Mouse (Mus musculus): ENCODE data around the gene Cox16. TPM values are rescaled to one million over a fixed set of nuclear protein-coding genes. Genes with fewer than 3 reads are reported as not detected.

The Cox16 gene
- total RNA-seq, 2 experiments from 2014 or later, result 59.6 to 64.3 TPM

- intact Hi-C loops (cut with DNase I), result no loop called here
Measured at GRCm38 (mm10) chr12:81331046-81331638, 153.8 kb downstream of the Cox16 start.

GRCm38 (mm10) chr12:81324991-81325390 is 159.9 kb downstream of the Cox16 start:
- DNase-seq, result no peak
- intact Hi-C loops (cut with DNase I), result no loop called here

More at GRCm38 (mm10) chr12:81331046-81331638, 153.8 kb downstream of the Cox16 start:
- DNase-seq, result no peak

- intact Hi-C loops (cut with DNase I), result no loop called here
- DNase-seq, result no peak
Measured at GRCm38 (mm10) chr12:81324116-81324515, 160.8 kb downstream of the Cox16 start.

DNA sequence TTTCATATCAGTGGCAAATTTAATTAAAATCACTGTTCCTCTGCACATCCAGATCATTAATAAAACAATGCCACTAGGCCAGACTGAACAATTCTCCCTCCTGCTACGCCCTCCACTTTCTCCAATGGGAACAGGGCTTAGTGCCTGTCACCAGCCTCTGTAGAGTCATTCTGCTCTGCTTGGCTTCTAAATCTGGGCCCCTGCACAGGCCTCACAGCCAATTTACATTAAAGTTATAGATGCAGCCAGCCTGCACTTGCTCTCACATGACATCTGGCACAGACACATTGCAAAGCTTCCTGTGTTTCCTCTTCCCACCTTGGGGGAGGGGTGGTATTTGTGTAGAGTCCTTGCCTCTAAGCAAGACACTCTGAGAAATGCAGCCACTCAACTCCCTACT is 163.9 kb downstream of the Cox16 start:
- DNase-seq, result no peak
- intact Hi-C loops (cut with DNase I), result no loop called here

DNA sequence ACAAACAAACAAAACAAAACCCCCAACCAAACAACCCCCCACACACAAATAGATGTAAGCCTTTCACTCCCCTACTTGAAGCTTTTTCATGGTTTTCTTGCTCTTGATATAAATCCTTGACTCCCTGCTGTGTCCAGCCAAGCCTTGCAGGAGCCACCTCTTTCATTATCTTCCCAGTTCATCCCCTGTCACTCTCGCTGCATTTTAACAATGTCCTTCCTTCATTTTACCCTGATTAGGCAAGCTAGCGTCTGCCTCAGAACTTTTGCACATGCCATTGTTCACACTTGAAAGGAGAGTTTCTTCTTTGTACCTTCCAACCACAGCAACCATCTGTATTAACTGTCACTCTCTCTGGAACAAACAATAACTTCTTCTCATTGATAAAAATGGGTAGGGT is 167.1 kb downstream of the Cox16 start:
- no peak for DNase-seq
- intact Hi-C loops (cut with DNase I), result no loop called here

GRCm38 (mm10) chr12:81315953-81316352 is 169.0 kb downstream of the Cox16 start:
- intact Hi-C loops (cut with DNase I), result no loop called here
- no peak for DNase-seq

Other genes starting within 250 kb of the Cox16 start
- gene Slc8a3, start 151.9 kb downstream of the Cox16 start, total RNA-seq (2021), result under 1 TPM in 1 of 2 experiments, not detected in 1; 0.22 TPM
- under 1 TPM; 0.49 to 0.80 TPM for gene Gm4787, start 105.7 kb downstream of the Cox16 start, total RNA-seq (2021)
- under 1 TPM; 0.56 to 0.62 TPM for gene Adam4, start 63.2 kb downstream of the Cox16 start, total RNA-seq (2021)
- gene Gm20498, start 47.8 kb upstream of the Cox16 start, total RNA-seq (2021), result 10 to 100 TPM; 45.2 to 49.7 TPM
- gene Synj2bp, start 47.8 kb upstream of the Cox16 start, total RNA-seq (2021), result 10 to 100 TPM; 45.5 to 47.8 TPM
- gene Adam21, start 83.3 kb upstream of the Cox16 start, total RNA-seq (2021), result not detected
- 10 to 100 TPM; 13.5 to 16.4 TPM for gene Med6, start 109.9 kb upstream of the Cox16 start, total RNA-seq (2021)
- 1 to 10 TPM; 2.3 to 2.5 TPM for gene Ttc9, start 146.1 kb upstream of the Cox16 start, total RNA-seq (2021)

Measured in heart, postnatal 36 days (tissue).